Mouse (Mus musculus) T-helper 17 cell (primary cell): ENCODE measurements around the gene Adamts4.

ENCODE experiments used
- in situ Hi-C, 2 experiments: fragments of 300-600 bp; cut with MboI, MseI; formaldehyde crosslinking; loops; 1 replicate in 1 of 2; 2 replicates in 1 of 2; pipeline ENCODE4 v1.15.1; 2025; ENCODE audit warnings: high pct_unique_total_duplicates in 2 of 2

The Adamts4 gene

DNA sequence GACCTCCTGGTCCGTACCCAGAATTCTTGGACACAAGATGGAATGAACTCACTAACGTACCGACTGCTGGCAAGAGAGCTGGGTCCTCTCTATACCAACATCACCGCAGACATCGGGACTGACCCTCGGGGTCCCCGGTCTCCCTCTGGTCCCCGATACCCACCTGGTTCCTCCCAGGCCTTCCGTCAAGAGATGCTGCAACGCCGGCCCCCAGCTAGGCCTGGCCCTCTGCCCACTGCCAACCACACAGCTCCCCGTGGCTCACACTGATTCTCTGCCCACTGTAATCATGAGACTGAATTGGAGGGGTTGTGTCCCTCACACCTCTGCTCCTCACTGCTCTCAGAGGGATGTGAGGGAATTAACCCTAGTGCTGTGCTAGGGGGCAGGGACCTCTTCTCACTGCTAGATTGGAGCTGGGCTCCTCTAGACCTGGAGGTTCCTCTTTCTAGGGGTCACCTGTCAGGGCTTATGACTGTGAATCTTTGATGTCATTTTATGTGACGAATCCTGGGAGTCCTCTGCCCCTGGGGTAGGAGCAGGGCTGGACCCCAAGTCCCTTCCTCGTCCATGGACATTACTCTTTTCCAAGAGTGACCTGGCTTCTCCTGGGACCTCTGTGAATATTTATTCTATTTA lies 26.0 kb downstream of the Adamts4 start:
- in situ Hi-C loops, result no loop called here

DNA sequence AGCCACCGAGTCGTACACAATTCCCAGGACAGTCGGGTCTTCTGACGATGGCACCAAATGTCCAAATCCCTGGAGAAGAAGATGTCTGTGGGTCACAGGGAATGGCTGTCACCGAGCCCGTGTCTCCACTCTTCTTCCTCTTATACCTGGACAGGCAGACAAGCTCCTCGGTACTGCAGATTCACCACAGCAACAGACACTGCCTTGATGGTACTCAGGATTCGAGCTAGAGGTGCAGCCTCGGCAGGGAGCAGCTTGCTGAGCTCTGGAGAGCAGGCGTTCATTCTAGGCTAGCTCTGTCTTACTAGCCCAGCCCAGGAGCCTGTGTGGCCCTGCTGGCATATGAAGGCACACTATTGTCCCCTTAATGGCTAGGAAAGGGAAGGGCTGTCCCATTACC lies 27.5 kb downstream of the Adamts4 start:
- in situ Hi-C loops, result no loop called here

DNA sequence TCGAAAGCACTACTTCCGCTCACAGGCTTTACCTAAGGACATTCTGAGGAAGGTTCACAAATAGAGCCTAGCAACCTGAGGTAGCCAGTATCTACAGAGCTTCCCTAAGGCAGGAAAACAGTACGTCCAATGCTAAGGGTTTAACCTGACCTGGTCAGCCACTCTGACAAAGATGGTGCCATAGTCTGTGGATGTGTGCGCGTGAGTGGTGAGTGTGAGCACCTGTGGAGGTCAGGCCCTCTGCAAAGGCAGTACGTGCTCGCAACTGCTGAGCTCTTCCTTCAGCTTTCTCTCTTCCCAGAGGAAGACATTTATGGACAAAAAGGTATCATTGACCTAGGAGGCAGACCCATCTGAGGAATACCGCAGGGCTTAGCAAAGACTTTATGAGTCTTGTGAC lies 28.2 kb downstream of the Adamts4 start:
- in situ Hi-C loops, result no loop called here

GRCm38 (mm10) chr1:171279012-171279705 lies 28.9 kb downstream of the Adamts4 start:
- in situ Hi-C loops, result no loop called here

- in situ Hi-C loops, result no loop called here
Measured at GRCm38 (mm10) chr1:171279721-171280120, 29.5 kb downstream of the Adamts4 start.

- in situ Hi-C loops, result no loop called here
Measured at GRCm38 (mm10) chr1:171280250-171280915, 30.2 kb downstream of the Adamts4 start.

GRCm38 (mm10) chr1:171280916-171281527 lies 30.8 kb downstream of the Adamts4 start, which contains the start of gene Ppox:
TSS of gene Ppox (minus strand) at chr1:171281186.
- in situ Hi-C loops, result no loop called here

GRCm38 (mm10) chr1:171281528-171281923 lies 31.3 kb downstream of the Adamts4 start:
- in situ Hi-C loops, result no loop called here

GRCm38 (mm10) chr1:171282086-171282805 lies 32.0 kb downstream of the Adamts4 start:
- in situ Hi-C loops, result no loop called here

- in situ Hi-C loops, result no loop called here
Measured at GRCm38 (mm10) chr1:171283188-171284160, 33.3 kb downstream of the Adamts4 start.

DNA sequence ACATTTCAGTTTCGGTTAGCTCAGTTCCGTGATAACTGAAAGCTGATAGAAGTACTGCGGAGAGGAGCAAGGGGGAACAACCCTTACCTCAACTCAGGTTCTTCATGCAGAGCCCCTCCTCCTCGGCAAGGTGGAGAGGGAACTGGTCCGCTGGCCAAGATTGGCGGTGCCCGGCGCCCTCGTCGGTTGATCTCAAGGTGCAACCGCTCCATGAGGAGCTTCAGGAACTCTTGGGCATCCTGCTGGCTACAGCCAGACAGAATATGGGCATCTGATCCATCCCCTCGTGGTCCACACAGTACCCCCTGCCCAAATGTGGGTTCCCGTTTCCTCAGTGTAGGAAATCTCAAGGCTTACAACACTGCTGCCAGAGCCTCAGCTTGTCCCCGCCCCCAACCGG lies 34.3 kb downstream of the Adamts4 start:
- in situ Hi-C loops, result no loop called here

GRCm38 (mm10) chr1:171285096-171285892 lies 35.1 kb downstream of the Adamts4 start:
- in situ Hi-C loops, result loop anchor here in 1 of 2 experiments (5.0 kb wide), 1 partner anchor 42 kb away; the partner anchor contains the start of gene Dedd

DNA sequence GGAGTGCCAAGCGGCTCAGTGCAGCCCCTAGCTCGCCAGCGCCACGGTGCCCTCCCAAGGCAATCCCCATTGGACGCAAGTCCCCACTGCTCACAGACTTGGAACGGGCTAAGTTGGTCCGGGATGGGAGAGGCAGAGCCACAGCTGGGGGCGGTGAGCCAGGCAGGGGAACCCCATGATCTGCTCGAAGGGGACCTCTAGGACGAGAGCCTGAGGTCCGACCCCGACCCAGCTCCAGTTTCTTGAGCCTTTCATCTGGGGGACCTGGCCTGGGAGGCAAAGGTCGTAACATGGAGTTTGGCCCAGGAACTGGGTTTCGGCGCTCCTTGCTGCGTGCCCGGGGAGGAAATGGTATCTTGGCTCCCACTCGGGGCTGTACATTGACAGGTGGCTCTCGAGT lies 36.3 kb downstream of the Adamts4 start:
- in situ Hi-C loops, result loop anchor here in 1 of 2 experiments (5.0 kb wide), 1 partner anchor 41 kb away; the partner anchor contains the start of gene Dedd

DNA sequence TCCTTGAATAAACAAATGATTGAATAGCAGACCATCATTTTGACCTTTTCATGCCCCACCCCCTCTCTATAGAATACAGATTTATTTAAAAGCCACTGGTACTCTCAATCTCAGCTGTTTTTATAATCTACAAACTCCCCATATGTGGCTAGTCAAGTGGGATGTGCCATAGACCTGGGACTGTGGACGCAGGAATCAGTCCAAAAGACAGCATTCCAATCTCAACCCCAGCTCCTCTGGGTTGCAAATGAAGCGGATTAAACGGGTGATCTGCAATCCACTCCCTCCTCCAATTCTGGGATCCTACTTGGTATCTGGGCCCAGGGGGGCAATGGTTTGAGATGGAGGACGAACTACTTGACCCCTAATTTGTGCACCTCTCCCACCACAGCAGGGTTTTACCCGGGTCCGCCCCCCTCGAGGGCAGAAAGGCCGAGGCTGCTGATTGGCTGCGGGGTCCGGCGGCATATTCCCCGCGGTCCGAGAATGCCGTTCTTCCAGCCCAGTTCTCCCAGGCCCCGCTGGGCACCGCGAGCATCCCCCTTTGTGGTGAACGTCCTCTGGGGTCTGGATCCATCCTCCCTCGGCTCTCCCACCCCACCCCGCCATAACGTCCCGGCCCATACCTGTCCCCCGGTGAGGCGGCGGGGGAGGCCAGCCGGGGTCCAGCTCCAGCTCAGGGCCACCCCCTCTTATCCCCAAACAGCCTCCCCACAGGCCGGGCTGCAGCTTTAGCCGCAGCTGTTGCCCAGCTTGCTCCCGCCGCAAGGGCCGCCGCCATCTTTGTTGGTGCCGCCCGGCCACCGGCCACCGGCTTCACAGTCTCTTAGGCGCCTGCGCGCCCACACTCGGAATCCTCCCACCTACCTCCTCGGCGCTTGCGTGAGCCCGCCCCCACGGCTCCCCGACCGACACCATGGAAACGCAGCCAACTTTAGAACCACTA lies 37.2 kb downstream of the Adamts4 start, which contains the start of gene Usp21:
Gene Usp21, minus strand, starts transcription at position 856 of the 946 bp plus-strand sequence.
- in situ Hi-C loops, result loop anchor here in 1 of 2 experiments (5.0 kb wide), 1 partner anchor 40 kb away; the partner anchor contains the start of gene Dedd

GRCm38 (mm10) chr1:171288328-171288727 lies 38.1 kb downstream of the Adamts4 start:
- in situ Hi-C loops, result loop anchor here in 1 of 2 experiments (5.0 kb wide), 1 partner anchor 39 kb away; the partner anchor contains the start of gene Dedd

- in situ Hi-C loops, result no loop called here
Measured at GRCm38 (mm10) chr1:171293351-171293750, 43.1 kb downstream of the Adamts4 start.

DNA sequence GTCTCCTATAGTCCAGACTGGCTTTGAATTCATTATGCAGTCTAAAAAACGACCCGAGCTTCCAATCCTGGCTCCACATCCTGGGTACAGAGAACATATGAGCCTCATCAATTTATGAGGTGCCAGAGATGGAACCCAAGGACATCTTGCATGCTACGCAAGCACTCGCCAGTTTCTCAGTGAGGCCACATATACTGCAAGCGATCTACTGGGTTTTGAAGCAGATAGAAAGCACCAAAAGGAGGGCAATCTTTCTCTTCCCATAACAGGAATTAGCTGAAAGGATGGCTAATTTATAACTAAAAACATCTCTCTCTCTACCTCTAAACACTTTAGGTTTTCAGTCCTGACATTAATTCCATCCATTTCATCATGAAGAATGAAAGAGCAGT lies 43.7 kb downstream of the Adamts4 start:
- in situ Hi-C loops, result no loop called here
